Mouse (Mus musculus) liver, embryonic 14.5 days (tissue): ENCODE data around the gene Phxr2.

Experiments used
- CTCF ChIP-seq: IDR thresholded peaks from 2 replicates; pipeline ENCODE4 v1.5.1; 2016; ENCODE audit warnings: antibody characterized with exemption, low read depth, control low read depth
- EP300 ChIP-seq: IDR thresholded peaks from 2 replicates; pipeline ENCODE4 v1.6.1; 2016; ENCODE audit warnings: antibody characterized with exemption, low read depth

DNA sequence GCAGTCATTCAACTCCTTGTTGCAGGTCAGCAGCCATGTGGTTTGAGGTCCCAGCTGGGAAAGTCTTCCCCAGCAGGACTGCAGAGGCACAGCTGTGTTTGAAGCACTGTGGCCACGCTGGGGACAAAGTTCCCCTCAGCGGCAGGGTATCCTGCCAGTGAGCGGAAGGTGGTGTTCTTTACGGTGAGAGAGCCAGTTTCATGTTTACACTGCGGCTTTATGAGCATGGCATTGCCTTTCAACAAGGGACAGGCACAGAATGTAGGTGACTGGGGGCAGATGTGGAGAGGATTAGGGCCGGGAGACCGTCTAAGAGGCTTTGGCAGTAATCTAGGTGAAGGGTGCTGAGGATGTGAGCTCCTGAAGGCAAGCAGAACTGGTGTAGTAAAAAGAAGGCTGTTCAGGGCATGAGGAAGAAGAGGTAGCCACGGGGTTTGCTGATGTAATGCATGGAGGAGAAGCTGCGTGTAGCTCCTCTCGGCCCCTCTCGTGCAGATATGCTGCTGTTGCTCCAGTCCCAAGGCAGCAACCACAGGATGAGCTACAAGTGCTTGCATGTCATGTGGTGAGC lies 1.7 kb upstream of the Phxr2 start:
- TF ChIP-seq EP300: no peak
- TF ChIP-seq CTCF: no peak
